24 mouse cellular contexts compared by ENCODE assay signal in genomic region chr1:155134866-155135265, GRCm38 (mm10). TPM values are rescaled to one million over a fixed set of nuclear protein-coding genes. Genes with fewer than 3 reads are reported as not detected.
DNase-seq lines count a peak whose midpoint lies in the region; ATAC-seq and TF ChIP-seq lines count a peak whose summit lies in the region.
"Had no signal": no experiment of that assay in that cellular context is flagged by ENCODE, and none has a peak within 500 bp of the region (broad histone marks: within the 10 kb centered on the region; RNA-seq: fewer than 3 reads in every experiment).

No protein-coding gene starts in this region.

- H3K27ac ChIP-seq in heart, embryonic 11.5 days (ENCODE audit: low read depth, low read length), result peak overlapping the region; percentile 32; the same call in 1 of the 2 replicates
- no peak overlapping the region for H3K27ac ChIP-seq in kidney, embryonic 14.5 days (ENCODE audit: low read depth, low read length)
- no peak overlapping the region for H3K27ac ChIP-seq in kidney, adult 2 months (ENCODE audit: insufficient read depth, low read depth, low read length)
- H3K27ac ChIP-seq in lung, embryonic 16.5 days (ENCODE audit: low read length), result no peak overlapping the region
- no peak overlapping the region for H3K27ac ChIP-seq in embryonic facial prominence, embryonic 14.5 days (replicated peaks; ENCODE audit: low read depth, low read length)
- H3K27ac ChIP-seq: embryonic facial prominence, embryonic 13.5 days; hindbrain, embryonic 10.5 days; hindbrain, postnatal 0 days; limb, embryonic 12.5 days; liver, embryonic 13.5 days; midbrain, embryonic 10.5 days had no signal

- no peaks in the 10 kb centered on the region for H3K9me3 ChIP-seq in heart, embryonic 11.5 days (replicated peaks; ENCODE audit: control insufficient read depth, low read length)
- no peaks in the 10 kb centered on the region for H3K9me3 ChIP-seq in kidney, embryonic 14.5 days (ENCODE audit: control insufficient read depth, low read length)
- no peaks in the 10 kb centered on the region for H3K9me3 ChIP-seq in lung, embryonic 16.5 days (ENCODE audit: control insufficient read depth, low read length)
- H3K9me3 ChIP-seq in embryonic facial prominence, embryonic 14.5 days (ENCODE audit: control insufficient read depth, low read length), result no peaks in the 10 kb centered on the region
- H3K9me3 ChIP-seq: embryonic facial prominence, embryonic 13.5 days; hindbrain, embryonic 10.5 days; limb, embryonic 12.5 days; liver, embryonic 13.5 days; midbrain, embryonic 10.5 days had no signal

- H3K9ac ChIP-seq in heart, embryonic 11.5 days (ENCODE audit: low read depth, low read length), result no peak overlapping the region
- no peak overlapping the region for H3K9ac ChIP-seq in kidney, embryonic 14.5 days (ENCODE audit: low read depth, low read length)
- no peak overlapping the region for H3K9ac ChIP-seq in lung, embryonic 16.5 days (ENCODE audit: low read length)
- H3K9ac ChIP-seq in embryonic facial prominence, embryonic 14.5 days (ENCODE audit: low read depth, low read length), result no peak overlapping the region
- H3K9ac ChIP-seq: embryonic facial prominence, embryonic 13.5 days; limb, embryonic 12.5 days; liver, embryonic 13.5 days had no signal

- no peak for TF ChIP-seq CTCF in kidney, adult 2 months (conservative IDR thresholded peaks at IDR 0.05; ENCODE audit: insufficient read depth, insufficient read length, low read depth, low read length)
- TF ChIP-seq CTCF in lung, adult 2 months (IDR thresholded peaks at IDR 0.05; ENCODE audit: insufficient read depth, low read length), result no peak

- H3K4me1 ChIP-seq in heart, embryonic 11.5 days (ENCODE audit: control insufficient read depth, insufficient read depth, low read length), result peaks cover 26% of the 10 kb centered on the region
- H3K4me1 ChIP-seq in kidney, embryonic 14.5 days (ENCODE audit: control insufficient read depth, insufficient read depth, low read length), result peaks cover 3% of the 10 kb centered on the region; the same call in 1 of the 2 replicates
- H3K4me1 ChIP-seq in kidney, adult 2 months (ENCODE audit: control insufficient read depth, insufficient read depth, low read length), result no peaks in the 10 kb centered on the region
- H3K4me1 ChIP-seq in lung, embryonic 16.5 days (replicated peaks; ENCODE audit: control insufficient read depth, insufficient read depth, low read length), result peaks cover 7% of the 10 kb centered on the region; the same call in 1 of the 2 replicates
- no peaks in the 10 kb centered on the region for H3K4me1 ChIP-seq in lung, adult 2 months (ENCODE audit: control insufficient read depth, insufficient read depth, low read length)
- H3K4me1 ChIP-seq in embryonic facial prominence, embryonic 14.5 days (ENCODE audit: control insufficient read depth, insufficient read depth, low read length), result 0 out of 2 replicates have a peak, but pooled peaks cover 7% of the 10 kb centered on the region
- H3K4me1 ChIP-seq: liver, embryonic 13.5 days; midbrain, embryonic 10.5 days had no signal

- no peak for DNase-seq in heart, adult 9 months (ENCODE audit: low spot score in 2 of 2)
- DNase-seq in kidney, adult 2 months, result no peak
- no peak for DNase-seq in lung, adult 2 months
- peak; percentile 68 for DNase-seq in embryonic facial prominence, embryonic 14.5 days (ENCODE audit: low spot score)
- no peak for DNase-seq in ovary, postnatal 36 days (ENCODE audit: low spot score)
- DNase-seq: adrenal gland, postnatal 25 days; cerebellum, adult 18-20 months; cerebellum, postnatal 25 days; gastrocnemius, postnatal 36 days; liver, embryonic 13.5 days; lung, postnatal 4 days; right cerebral cortex, postnatal 4 days; thymus, postnatal 14 days had no signal

- WGBS in heart, embryonic 11.5 days (ENCODE audit: insufficient replicate concordance), result 28% methylated on average over 8 of the region's 8 CpGs
- WGBS in kidney, embryonic 14.5 days, result 16% methylated on average over 8 of the region's 8 CpGs
- 57% methylated on average over 8 of the region's 8 CpGs for WGBS in kidney, adult 2 months
- 28% methylated on average over 8 of the region's 8 CpGs for WGBS in lung, embryonic 16.5 days
- 59% methylated on average over 8 of the region's 8 CpGs for WGBS in lung, adult 2 months
- 22% methylated on average over 8 of the region's 8 CpGs for WGBS in embryonic facial prominence, embryonic 14.5 days

- TF ChIP-seq POLR2A in kidney, adult 2 months (IDR thresholded peaks at IDR 0.05; ENCODE audit: low read depth, low read length), result no peak
- no peak for TF ChIP-seq POLR2A in lung, adult 2 months (IDR thresholded peaks at IDR 0.05; ENCODE audit: borderline replicate concordance, extremely low read depth, low read depth, low read length)

- H3K36me3 ChIP-seq in heart, embryonic 11.5 days (ENCODE audit: control insufficient read depth, insufficient read depth, low read length), result no peaks in the 10 kb centered on the region
- no peaks in the 10 kb centered on the region for H3K36me3 ChIP-seq in kidney, embryonic 14.5 days (ENCODE audit: control insufficient read depth, insufficient read depth, low read length)
- H3K36me3 ChIP-seq in kidney, adult 2 months (ENCODE audit: control insufficient read depth, insufficient read depth, low read length), result no peaks in the 10 kb centered on the region
- no peaks in the 10 kb centered on the region for H3K36me3 ChIP-seq in lung, embryonic 16.5 days (ENCODE audit: control insufficient read depth, insufficient read depth, low read length)
- H3K36me3 ChIP-seq in embryonic facial prominence, embryonic 14.5 days (ENCODE audit: control insufficient read depth, insufficient read depth, low read length), result 0 out of 2 replicates have a peak, but pooled peaks cover 3% of the 10 kb centered on the region
- H3K36me3 ChIP-seq: hindbrain, embryonic 10.5 days; limb, embryonic 12.5 days; liver, embryonic 13.5 days; midbrain, embryonic 10.5 days had no signal

- no peaks in the 10 kb centered on the region for H3K27me3 ChIP-seq in heart, embryonic 11.5 days (ENCODE audit: control insufficient read depth, insufficient read depth, low read length)
- no peaks in the 10 kb centered on the region for H3K27me3 ChIP-seq in kidney, embryonic 14.5 days (ENCODE audit: control insufficient read depth, insufficient read depth, low read length)
- no peaks in the 10 kb centered on the region for H3K27me3 ChIP-seq in kidney, adult 2 months (replicated peaks; ENCODE audit: control insufficient read depth, insufficient read depth, low read length)
- H3K27me3 ChIP-seq in lung, embryonic 16.5 days (ENCODE audit: control insufficient read depth, insufficient read depth, low read depth, low read length), result no peaks in the 10 kb centered on the region
- no peaks in the 10 kb centered on the region for H3K27me3 ChIP-seq in embryonic facial prominence, embryonic 14.5 days (replicated peaks; ENCODE audit: control insufficient read depth, insufficient read depth, low read length)
- H3K27me3 ChIP-seq: CH12.LX; embryonic facial prominence, embryonic 13.5 days; limb, embryonic 12.5 days; liver, embryonic 13.5 days had no signal

- no peak overlapping the region for H3K4me3 ChIP-seq in heart, embryonic 11.5 days (ENCODE audit: low read depth, low read length)
- H3K4me3 ChIP-seq in kidney, embryonic 14.5 days (ENCODE audit: low read length), result no peak overlapping the region
- H3K4me3 ChIP-seq in kidney, adult 2 months (ENCODE audit: insufficient read depth, low read depth, low read length), result no peak overlapping the region
- no peak overlapping the region for H3K4me3 ChIP-seq in lung, embryonic 16.5 days (ENCODE audit: low read length)
- no peak overlapping the region for H3K4me3 ChIP-seq in lung, adult 2 months (replicated peaks; ENCODE audit: extremely low read depth, low read depth, low read length)
- H3K4me3 ChIP-seq in embryonic facial prominence, embryonic 14.5 days (ENCODE audit: low read depth, low read length), result no peak overlapping the region
- H3K4me3 ChIP-seq: embryonic facial prominence, embryonic 13.5 days; hindbrain, embryonic 10.5 days; limb, embryonic 12.5 days; liver, embryonic 13.5 days; midbrain, embryonic 10.5 days had no signal

- H3K4me2 ChIP-seq in heart, embryonic 11.5 days, result no peak overlapping the region
- no peak overlapping the region for H3K4me2 ChIP-seq in kidney, embryonic 14.5 days (replicated peaks; ENCODE audit: low read depth, low read length)
- H3K4me2 ChIP-seq in lung, embryonic 16.5 days (ENCODE audit: low read depth, low read length), result no peak overlapping the region
- no peak overlapping the region for H3K4me2 ChIP-seq in embryonic facial prominence, embryonic 14.5 days (ENCODE audit: low read depth, low read length)
- H3K4me2 ChIP-seq: embryonic facial prominence, embryonic 13.5 days; limb, embryonic 12.5 days; liver, embryonic 13.5 days had no signal

- ATAC-seq in heart, embryonic 11.5 days (replicated peaks; ENCODE audit: insufficient number of reproducible peaks, low FRiP score, low TSS enrichment), result 0 out of 2 replicates have a peak, but pooled peaks have one; percentile 31
- peak; percentile 84 for ATAC-seq in kidney, embryonic 14.5 days (ENCODE audit: low FRiP score, low TSS enrichment)
- peak; percentile 67; the same call in 1 of the 2 replicates for ATAC-seq in lung, embryonic 16.5 days (ENCODE audit: low read depth)
- ATAC-seq in embryonic facial prominence, embryonic 14.5 days (ENCODE audit: low read depth), result peak; percentile 63; the same call in 1 of the 2 replicates
- ATAC-seq: forebrain, embryonic 16.5 days; hindbrain, postnatal 0 days; intestine, postnatal 0 days had no signal

RNA-seq across cellular contexts. Expression of gene Mr1, which starts 11.7 kb away (rescaled TPM):
- 2.3 and 3.8 TPM in 2 replicates for polyA plus RNA-seq in heart, embryonic 11.5 days (2014; fragmentation: Nextera tagmentation; extraction: Ambion mirVana)
- polyA plus RNA-seq in kidney, embryonic 14.5 days (2014; fragmentation: Nextera tagmentation; extraction: Ambion mirVana), result 4.6 and 4.8 TPM in 2 replicates
- 3.3 and 4.5 TPM in 2 replicates for polyA plus RNA-seq in kidney, adult 2 months (2012; rRNA removed)
- polyA plus RNA-seq in lung, embryonic 16.5 days (2015; fragmentation: Nextera tagmentation; extraction: Ambion mirVana), result 13.9 and 14.0 TPM in 2 replicates
- 6.3 and 11.1 TPM in 2 replicates for polyA plus RNA-seq in lung, adult 2 months (2012; rRNA removed)
- 6.8 and 7.9 TPM in 2 replicates for polyA plus RNA-seq in embryonic facial prominence, embryonic 14.5 days (2014; fragmentation: Nextera tagmentation; extraction: Ambion mirVana)

RNA-seq across cellular contexts. Expression of gene Stx6, which starts 23.6 kb away (rescaled TPM):
- 62.1 and 62.8 TPM in 2 replicates for polyA plus RNA-seq in heart, embryonic 11.5 days (2014; fragmentation: Nextera tagmentation; extraction: Ambion mirVana)
- 69.2 and 86.8 TPM in 2 replicates for polyA plus RNA-seq in kidney, embryonic 14.5 days (2014; fragmentation: Nextera tagmentation; extraction: Ambion mirVana)
- 38.9 and 42.6 TPM in 2 replicates for polyA plus RNA-seq in kidney, adult 2 months (2012; rRNA removed)
- 72.8 and 75.5 TPM in 2 replicates for polyA plus RNA-seq in lung, embryonic 16.5 days (2015; fragmentation: Nextera tagmentation; extraction: Ambion mirVana)
- polyA plus RNA-seq in lung, adult 2 months (2012; rRNA removed), result 81.6 and 83.1 TPM in 2 replicates
- polyA plus RNA-seq in embryonic facial prominence, embryonic 14.5 days (2014; fragmentation: Nextera tagmentation; extraction: Ambion mirVana), result 69.7 and 74.6 TPM in 2 replicates

RNA-seq across cellular contexts. Expression of gene Ier5, which starts 35.4 kb away (rescaled TPM):
- polyA plus RNA-seq in heart, embryonic 11.5 days (2014; fragmentation: Nextera tagmentation; extraction: Ambion mirVana), result 7.3 and 7.7 TPM in 2 replicates
- polyA plus RNA-seq in kidney, embryonic 14.5 days (2014; fragmentation: Nextera tagmentation; extraction: Ambion mirVana), result 13.1 and 14.8 TPM in 2 replicates
- polyA plus RNA-seq in kidney, adult 2 months (2012; rRNA removed), result 8.6 and 9.8 TPM in 2 replicates
- polyA plus RNA-seq in lung, embryonic 16.5 days (2015; fragmentation: Nextera tagmentation; extraction: Ambion mirVana), result 4.3 and 4.5 TPM in 2 replicates
- polyA plus RNA-seq in lung, adult 2 months (2012; rRNA removed), result 38.1 and 42.8 TPM in 2 replicates
- polyA plus RNA-seq in embryonic facial prominence, embryonic 14.5 days (2014; fragmentation: Nextera tagmentation; extraction: Ambion mirVana), result 9.9 and 11.0 TPM in 2 replicates

Comparison
In these comparisons a context has a peak if more than half of its experiments do, and no peak if none do; other contexts are left out.
1. ATAC-seq: peak in every context shown above with its lines; median percentile 84 in kidney, embryonic 14.5 days; 67 in lung, embryonic 16.5 days; 63 in embryonic facial prominence, embryonic 14.5 days; 31 in heart, embryonic 11.5 days.